ENCODE assay signal across 16 mouse cellular contexts in genomic region chr3:146768360-146768759, GRCm38 (mm10). TPM values are rescaled to one million over a fixed set of nuclear protein-coding genes. Genes with fewer than 3 reads are reported as not detected.
DNase-seq lines count a peak whose midpoint lies in the region; ATAC-seq lines count a peak whose summit lies in the region.
"Had no signal": no experiment of that assay in that cellular context is flagged by ENCODE, and none has a peak within 500 bp of the region (broad histone marks: within the 10 kb centered on the region; RNA-seq: fewer than 3 reads in every experiment).

No protein-coding gene starts in this region.

- no peak overlapping the region for H3K9ac ChIP-seq in forebrain, embryonic 13.5 days
- no peak overlapping the region for H3K9ac ChIP-seq in neural tube, embryonic 12.5 days
- peak overlapping the region; percentile 44 for H3K9ac ChIP-seq in midbrain, embryonic 15.5 days
- H3K9ac ChIP-seq: embryonic facial prominence, embryonic 15.5 days had no signal

- peaks cover 44% of the 10 kb centered on the region for H3K4me1 ChIP-seq in forebrain, embryonic 13.5 days
- H3K4me1 ChIP-seq in forebrain, embryonic 10.5 days, result peaks cover 38% of the 10 kb centered on the region
- H3K4me1 ChIP-seq in neural tube, embryonic 12.5 days, result peaks cover 9% of the 10 kb centered on the region; the same call in 1 of the 2 replicates
- peaks cover 39% of the 10 kb centered on the region for H3K4me1 ChIP-seq in midbrain, embryonic 15.5 days

- no peaks in the 10 kb centered on the region for H3K36me3 ChIP-seq in forebrain, embryonic 13.5 days (ENCODE audit: poor library complexity, severe bottlenecking)
- peaks cover 9% of the 10 kb centered on the region for H3K36me3 ChIP-seq in forebrain, embryonic 10.5 days (replicated peaks)
- 0 out of 2 replicates have a peak, but pooled peaks cover 4% of the 10 kb centered on the region for H3K36me3 ChIP-seq in neural tube, embryonic 12.5 days
- no peaks in the 10 kb centered on the region for H3K36me3 ChIP-seq in midbrain, embryonic 15.5 days (replicated peaks)
- H3K36me3 ChIP-seq: embryonic facial prominence, embryonic 15.5 days had no signal

- ATAC-seq in forebrain, embryonic 13.5 days, result no peak
- ATAC-seq in neural tube, embryonic 12.5 days (ENCODE audit: low FRiP score, low read depth), result no peak
- ATAC-seq in midbrain, embryonic 15.5 days (replicated peaks), result no peak

- H3K27ac ChIP-seq in forebrain, embryonic 13.5 days, result no peak overlapping the region
- H3K27ac ChIP-seq in forebrain, embryonic 10.5 days, result no peak overlapping the region
- no peak overlapping the region for H3K27ac ChIP-seq in neural tube, embryonic 12.5 days
- H3K27ac ChIP-seq in midbrain, embryonic 15.5 days, result peak overlapping the region; percentile 68
- H3K27ac ChIP-seq: embryonic facial prominence, embryonic 15.5 days had no signal

- 89% methylated on average over 5 of the region's 5 CpGs for WGBS in forebrain, embryonic 13.5 days
- WGBS in forebrain, embryonic 10.5 days, result 95% methylated on average over 5 of the region's 5 CpGs
- 86% methylated on average over 5 of the region's 5 CpGs for WGBS in neural tube, embryonic 12.5 days
- 78% methylated on average over 5 of the region's 5 CpGs for WGBS in midbrain, embryonic 15.5 days

- no peak for DNase-seq in forebrain, embryonic 10.5 days (ENCODE audit: extremely low spot score, low spot score)
- no peak for DNase-seq in neural tube, embryonic 10.5 days (ENCODE audit: extremely low spot score, low spot score)
- DNase-seq in embryo, embryonic 10.5 days (ENCODE audit: low spot score), result no peak
- no peak for DNase-seq in right cerebral cortex, postnatal 4 days
- DNase-seq in layer of hippocampus, adult 9-11 months, result no peak
- DNase-seq: adrenal gland, postnatal 10 days; embryo, embryonic 11 days; kidney, adult 2 months; kidney, postnatal 14 days; liver; lung, adult 18-20 months; thymus, adult 18-20 months had no signal

- peak overlapping the region; percentile 50 for H3K4me2 ChIP-seq in forebrain, embryonic 13.5 days
- peak overlapping the region; percentile 39 for H3K4me2 ChIP-seq in neural tube, embryonic 12.5 days (replicated peaks)
- peak overlapping the region; percentile 48 for H3K4me2 ChIP-seq in midbrain, embryonic 15.5 days
- H3K4me2 ChIP-seq: embryonic facial prominence, embryonic 15.5 days had no signal

- H3K9me3 ChIP-seq in forebrain, embryonic 13.5 days (replicated peaks), result no peaks in the 10 kb centered on the region
- no peaks in the 10 kb centered on the region for H3K9me3 ChIP-seq in forebrain, embryonic 10.5 days
- H3K9me3 ChIP-seq in neural tube, embryonic 12.5 days, result no peaks in the 10 kb centered on the region
- H3K9me3 ChIP-seq in midbrain, embryonic 15.5 days, result no peaks in the 10 kb centered on the region
- H3K9me3 ChIP-seq: embryonic facial prominence, embryonic 15.5 days had no signal

- peak overlapping the region; percentile 21; the same call in 1 of the 2 replicates for H3K4me3 ChIP-seq in forebrain, embryonic 13.5 days
- H3K4me3 ChIP-seq in forebrain, embryonic 10.5 days, result no peak overlapping the region
- no peak overlapping the region; the same call in 1 of the 2 replicates for H3K4me3 ChIP-seq in neural tube, embryonic 12.5 days
- H3K4me3 ChIP-seq in midbrain, embryonic 15.5 days, result peak overlapping the region; percentile 37
- H3K4me3 ChIP-seq: embryonic facial prominence, embryonic 15.5 days had no signal

- H3K27me3 ChIP-seq in forebrain, embryonic 13.5 days, result no peaks in the 10 kb centered on the region
- H3K27me3 ChIP-seq in forebrain, embryonic 10.5 days (ENCODE audit: poor library complexity, severe bottlenecking), result no peaks in the 10 kb centered on the region
- no peaks in the 10 kb centered on the region for H3K27me3 ChIP-seq in neural tube, embryonic 12.5 days (replicated peaks)
- H3K27me3 ChIP-seq in midbrain, embryonic 15.5 days (replicated peaks), result no peaks in the 10 kb centered on the region
- H3K27me3 ChIP-seq: embryonic facial prominence, embryonic 15.5 days had no signal

RNA-seq across cellular contexts. Expression of gene Prkacb, which starts 44.4 kb away (rescaled TPM):
- polyA plus RNA-seq in forebrain, embryonic 13.5 days (2015; fragmentation: Nextera tagmentation; extraction: Ambion mirVana), result 92.7 and 104 TPM in 2 replicates
- 54.7 and 57.3 TPM in 2 replicates for polyA plus RNA-seq in forebrain, embryonic 10.5 days (2016; fragmentation: Nextera tagmentation; extraction: Ambion mirVana)
- 98.7 and 99.4 TPM in 2 replicates for polyA plus RNA-seq in neural tube, embryonic 12.5 days (2016; fragmentation: Nextera tagmentation; extraction: Ambion mirVana)
- 188 and 194 TPM in 2 replicates for polyA plus RNA-seq in midbrain, embryonic 15.5 days (2015; fragmentation: Nextera tagmentation; extraction: Ambion mirVana)

Comparison
In these comparisons a context has a peak if more than half of its experiments do, and no peak if none do; other contexts are left out.
1. H3K4me3 ChIP-seq: peak in forebrain, embryonic 13.5 days (single experiment) and midbrain, embryonic 15.5 days (single experiment); none in forebrain, embryonic 10.5 days (single experiment) and neural tube, embryonic 12.5 days (single experiment).
2. Peak in every context shown above with its lines, with median percentiles within 50 percentile points of each other: H3K4me2 ChIP-seq.